In genomic region chr1:175625990-175626692, GRCm38 (mm10) we compare ENCODE assay signal across 8 mouse cellular contexts. TPM values are rescaled to one million over a fixed set of nuclear protein-coding genes. Genes with fewer than 3 reads are reported as not detected.
DNase-seq lines count a peak whose midpoint lies in the region; ATAC-seq lines count a peak whose summit lies in the region.
"Had no signal": no experiment of that assay in that cellular context is flagged by ENCODE, and none has a peak within 500 bp of the region (broad histone marks: within the 10 kb centered on the region; RNA-seq: fewer than 3 reads in every experiment).

No protein-coding gene starts in this region.

- H3K9ac ChIP-seq in limb, embryonic 12.5 days (replicated peaks), result peak overlapping the region; percentile 52; the same call in 1 of the 2 replicates
- H3K9ac ChIP-seq in midbrain, embryonic 12.5 days (replicated peaks), result peak overlapping the region; percentile 33; the same call in 1 of the 2 replicates

- H3K4me2 ChIP-seq in limb, embryonic 12.5 days, result peak overlapping the region; percentile 60
- peak overlapping the region; percentile 59 for H3K4me2 ChIP-seq in midbrain, embryonic 12.5 days (replicated peaks)

- H3K4me1 ChIP-seq in limb, embryonic 12.5 days (replicated peaks), result peaks cover 9% of the 10 kb centered on the region; the same call in 1 of the 2 replicates
- peaks cover 12% of the 10 kb centered on the region for H3K4me1 ChIP-seq in midbrain, embryonic 12.5 days

- ATAC-seq in limb, embryonic 12.5 days (ENCODE audit: insufficient number of reproducible peaks, insufficient read depth, low FRiP score, low TSS enrichment, low read depth), result peak; percentile 14; the same call in 1 of the 2 replicates
- peak; percentile 28 for ATAC-seq in midbrain, embryonic 12.5 days (ENCODE audit: low FRiP score, low read depth)

- H3K4me3 ChIP-seq in limb, embryonic 12.5 days (replicated peaks), result peak overlapping the region; percentile 68
- peak overlapping the region; percentile 57 for H3K4me3 ChIP-seq in midbrain, embryonic 12.5 days

- 82% methylated on average over 1 of the region's 1 CpGs for WGBS in limb, embryonic 12.5 days
- WGBS in midbrain, embryonic 12.5 days, result 90% methylated on average over 1 of the region's 1 CpGs

- DNase-seq in spleen, adult 12 weeks (ENCODE audit: low spot score), result peak; percentile 25
- DNase-seq in spleen, postnatal 14 days (ENCODE audit: low spot score in 2 of 2), result no peak
- DNase-seq in brain, adult 2 months (ENCODE audit: low read depth, low spot score), result peak; percentile 74
- DNase-seq in forelimb bud, embryonic 11.5 days (ENCODE audit: low read depth, low spot score), result peak; percentile 24
- DNase-seq in gastrocnemius, postnatal 14 days, result no peak

- no peaks in the 10 kb centered on the region for H3K36me3 ChIP-seq in limb, embryonic 12.5 days
- no peaks in the 10 kb centered on the region for H3K36me3 ChIP-seq in midbrain, embryonic 12.5 days

- H3K9me3 ChIP-seq in limb, embryonic 12.5 days, result no peaks in the 10 kb centered on the region
- no peaks in the 10 kb centered on the region for H3K9me3 ChIP-seq in midbrain, embryonic 12.5 days

- peak overlapping the region; percentile 90 for H3K27ac ChIP-seq in limb, embryonic 12.5 days
- H3K27ac ChIP-seq in midbrain, embryonic 12.5 days (replicated peaks), result peak overlapping the region; percentile 60; the same call in 1 of the 2 replicates

- intact Hi-C loops in gastrocnemius, postnatal 14 days (cut with DNase I; ENCODE audit: low total_unique reads), result loop anchor here (5.0 kb wide), 1 partner anchor 66 kb away; the partner anchor contains the start of genes Chml and Opn3

- no peaks in the 10 kb centered on the region for H3K27me3 ChIP-seq in limb, embryonic 12.5 days
- no peaks in the 10 kb centered on the region for H3K27me3 ChIP-seq in midbrain, embryonic 12.5 days

RNA-seq across cellular contexts. Expression of gene Fh1, which starts 0.7 kb away (rescaled TPM):
- polyA plus RNA-seq in limb, embryonic 12.5 days (2016; fragmentation: Nextera tagmentation; extraction: Ambion mirVana), result 94.9 and 97.2 TPM in 2 replicates
- polyA plus RNA-seq in midbrain, embryonic 12.5 days (2016; fragmentation: Nextera tagmentation; extraction: Ambion mirVana), result 74.7 and 82.6 TPM in 2 replicates
- total RNA-seq in gastrocnemius, postnatal 14 days (2021), result 100 to 1,000 TPM; 248 to 299 TPM

RNA-seq across cellular contexts. Expression of gene Kmo, which starts 6.0 kb away (rescaled TPM):
- 0.22 and 0.26 TPM in 2 replicates for polyA plus RNA-seq in limb, embryonic 12.5 days (2016; fragmentation: Nextera tagmentation; extraction: Ambion mirVana)
- 0.22 and 0.33 TPM in 2 replicates for polyA plus RNA-seq in midbrain, embryonic 12.5 days (2016; fragmentation: Nextera tagmentation; extraction: Ambion mirVana)
- total RNA-seq in gastrocnemius, postnatal 14 days (2021), result under 1 TPM; 0.08 to 0.11 TPM
- total RNA-seq: layer of hippocampus, adult 18-20 months had no signal

Comparison
In these comparisons a context has a peak if more than half of its experiments do, and no peak if none do; other contexts are left out.
1. DNase-seq: peak in spleen, adult 12 weeks (single experiment), brain, adult 2 months (single experiment) and forelimb bud, embryonic 11.5 days (single experiment); none in spleen, postnatal 14 days (0 of 2) and gastrocnemius, postnatal 14 days (single experiment).